Mouse (Mus musculus): ENCODE results near the gene Acsf3.

DNA sequence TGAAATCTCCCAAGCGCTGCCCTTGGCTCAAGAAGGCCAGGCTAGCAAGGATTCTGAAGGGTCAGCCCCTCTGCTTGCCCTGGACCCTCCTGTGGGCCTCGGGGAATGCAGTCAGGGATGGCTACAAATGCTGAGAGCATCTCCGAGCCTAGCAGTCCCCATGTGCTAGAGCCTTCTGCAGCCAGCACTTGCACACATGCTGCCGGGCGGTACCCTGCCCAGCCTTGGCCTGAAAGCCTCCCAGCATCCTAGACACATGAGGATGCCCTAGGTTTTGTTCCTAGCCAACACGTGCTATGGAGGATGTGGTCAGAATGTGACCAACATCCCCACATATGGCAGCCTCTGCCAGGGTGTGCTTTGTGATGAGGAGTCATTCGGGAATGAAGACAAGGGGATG, 79.1 kb downstream of the Acsf3 start:
- TF ChIP-seq CTCF (IDR thresholded peaks at IDR 0.05; ENCODE audit: borderline replicate concordance, insufficient read depth, low read length) (no peak), POLR2A (IDR thresholded peaks at IDR 0.05; ENCODE audit: low read depth, low read length) (no peak)
